Mouse (Mus musculus) G1E (cell line): ENCODE data around the gene Igfbp3.

Experiments used
- CTCF ChIP-seq: IDR thresholded peaks from 2 replicates; pipeline ENCODE4 v1.5.1; 2012; ENCODE audit warnings: low read depth, low read length, inconsistent platforms, mixed read lengths
- POLR2AphosphoS5 ChIP-seq: IDR thresholded peaks from 2 replicates; pipeline ENCODE4 v1.6.1; 2012; ENCODE audit warnings: low read depth, low read length, inconsistent platforms; ENCODE audit not compliant: insufficient replicate concordance

- no peak for TF ChIP-seq CTCF
- no peak for TF ChIP-seq POLR2AphosphoS5
Measured at GRCm38 (mm10) chr11:7230000-7230399, 16.3 kb upstream of the Igfbp3 start.
